19 mouse cellular contexts compared by ENCODE assay signal in the genomic region with DNA sequence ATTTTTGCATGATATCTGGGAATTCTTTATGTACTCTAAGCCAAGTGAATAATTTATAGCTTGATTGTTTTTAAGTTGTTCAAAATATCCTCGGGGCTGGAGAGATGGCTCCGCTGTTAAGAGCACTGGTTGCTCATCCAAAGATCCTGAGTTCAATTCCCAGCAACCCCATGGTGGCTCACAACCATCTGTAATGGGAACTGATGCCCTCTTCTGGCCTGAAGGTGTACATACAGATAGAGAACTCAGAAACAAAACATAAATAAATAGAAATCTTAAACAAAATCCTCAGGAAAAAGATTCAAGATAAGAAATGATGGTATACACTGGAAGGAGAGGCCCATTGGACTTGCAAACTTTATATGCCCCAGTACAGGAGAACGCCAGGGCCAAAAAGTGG. TPM values are rescaled to one million over a fixed set of nuclear protein-coding genes. Genes with fewer than 3 reads are reported as not detected.
DNase-seq lines count a peak whose midpoint lies in the region; ATAC-seq and TF ChIP-seq lines count a peak whose summit lies in the region.
"Had no signal": no experiment of that assay in that cellular context is flagged by ENCODE, and none has a peak within 500 bp of the region (broad histone marks: within the 10 kb centered on the region; RNA-seq: fewer than 3 reads in every experiment).

No protein-coding gene starts in this region.

- no peaks in the 10 kb centered on the region for H3K27me3 ChIP-seq in liver, postnatal 0 days (ENCODE audit: insufficient read depth, low read length)
- H3K27me3 ChIP-seq in liver, embryonic 12.5 days (replicated peaks), result no peaks in the 10 kb centered on the region
- H3K27me3 ChIP-seq in ES-Bruce4 (ENCODE audit: control insufficient read depth, insufficient read depth, low read length, poor library complexity, severe bottlenecking), result no peaks in the 10 kb centered on the region
- no peaks in the 10 kb centered on the region for H3K27me3 ChIP-seq in splenic B cell, adult 2 months (ENCODE audit: control insufficient read depth, insufficient read depth, low read length, poor library complexity, severe bottlenecking)
- H3K27me3 ChIP-seq: embryonic facial prominence, embryonic 12.5 days; forebrain, embryonic 15.5 days had no signal

- H3K9ac ChIP-seq in liver, postnatal 0 days (replicated peaks), result no peak overlapping the region
- H3K9ac ChIP-seq in liver, embryonic 12.5 days, result no peak overlapping the region
- no peak overlapping the region for H3K9ac ChIP-seq in ES-Bruce4 (ENCODE audit: low read depth, poor library complexity, severe bottlenecking)
- H3K9ac ChIP-seq: embryonic facial prominence, embryonic 12.5 days; forebrain, embryonic 15.5 days had no signal

- H3K27ac ChIP-seq in gastrocnemius, adult 2 months, result no peak overlapping the region
- no peak overlapping the region for H3K27ac ChIP-seq in liver, postnatal 0 days (ENCODE audit: low read depth)
- no peak overlapping the region for H3K27ac ChIP-seq in liver, embryonic 12.5 days
- H3K27ac ChIP-seq in ES-Bruce4 (ENCODE audit: insufficient read depth, low read length), result no peak overlapping the region
- H3K27ac ChIP-seq: embryonic facial prominence, embryonic 12.5 days had no signal

- WGBS in liver, postnatal 0 days (ENCODE audit: insufficient replicate concordance), result 82% methylated on average over 3 of the region's 3 CpGs
- 79% methylated on average over 3 of the region's 3 CpGs for WGBS in liver, embryonic 12.5 days (ENCODE audit: insufficient replicate concordance)

- intact Hi-C loops in gastrocnemius, adult 2 months (cut with DNase I), result loop anchor here (10.0 kb wide), 1 partner anchor 191 kb away; no protein-coding TSS in a partner anchor

- TF ChIP-seq POLR2A in ES-Bruce4 (IDR thresholded peaks at IDR 0.05; ENCODE audit: insufficient read depth, low read length), result no peak

- H3K4me2 ChIP-seq in liver, postnatal 0 days (ENCODE audit: low read depth, low read length), result no peak overlapping the region
- no peak overlapping the region for H3K4me2 ChIP-seq in liver, embryonic 12.5 days

- no peak overlapping the region for H3K4me3 ChIP-seq in gastrocnemius, adult 2 months
- H3K4me3 ChIP-seq in liver, postnatal 0 days (ENCODE audit: low read depth, low read length), result no peak overlapping the region
- H3K4me3 ChIP-seq in liver, embryonic 12.5 days, result no peak overlapping the region
- H3K4me3 ChIP-seq in ES-Bruce4 (ENCODE audit: low read depth, low read length), result no peak overlapping the region
- H3K4me3 ChIP-seq: embryonic facial prominence, embryonic 12.5 days had no signal

- DNase-seq in gastrocnemius, adult 2 months, result no peak
- no peak for DNase-seq in gastrocnemius, postnatal 10 days
- no peak for DNase-seq in liver, postnatal 0 days
- peak; percentile 22 for DNase-seq in splenic B cell, adult 2 months (ENCODE audit: low read depth, low spot score)
- DNase-seq in urinary bladder, postnatal 10 days (ENCODE audit: low spot score), result no peak
- DNase-seq: adrenal gland, postnatal 14 days; cerebellum, adult 11-12 months; kidney, postnatal 14 days; layer of hippocampus, adult 9-11 months; lung, adult 2 months; midbrain, embryonic 14.5 days; right cerebral cortex, adult 18-20 months; thymus, postnatal 36 days had no signal

- H3K36me3 ChIP-seq in liver, postnatal 0 days (replicated peaks; ENCODE audit: insufficient read depth, low read length), result no peaks in the 10 kb centered on the region
- H3K36me3 ChIP-seq in liver, embryonic 12.5 days, result peaks cover 5% of the 10 kb centered on the region
- peaks cover 4% of the 10 kb centered on the region for H3K36me3 ChIP-seq in ES-Bruce4 (ENCODE audit: control insufficient read depth, insufficient read depth, low read length, poor library complexity, severe bottlenecking)
- no peaks in the 10 kb centered on the region for H3K36me3 ChIP-seq in splenic B cell, adult 2 months (ENCODE audit: control insufficient read depth, insufficient read depth, low read length, poor library complexity, severe bottlenecking)
- H3K36me3 ChIP-seq: embryonic facial prominence, embryonic 12.5 days; forebrain, embryonic 15.5 days had no signal

- peak; percentile 37; the same call in 1 of the 2 replicates for TF ChIP-seq CTCF in gastrocnemius, adult 2 months (IDR thresholded peaks at IDR 0.05)
- peak; percentile 28; the same call in 1 of the 2 replicates for TF ChIP-seq CTCF in liver, postnatal 0 days (IDR thresholded peaks at IDR 0.05; ENCODE audit: low read depth)
- TF ChIP-seq CTCF in ES-Bruce4 (IDR thresholded peaks at IDR 0.05; ENCODE audit: low read depth, low read length), result peak; percentile 20

- TF ChIP-seq EP300 in liver, postnatal 0 days (IDR thresholded peaks at IDR 0.05; ENCODE audit: low read depth), result no peak
- TF ChIP-seq EP300 in ES-Bruce4 (IDR thresholded peaks at IDR 0.05; ENCODE audit: insufficient read depth, low read depth, low read length), result no peak

- peaks cover 28% of the 10 kb centered on the region for H3K4me1 ChIP-seq in liver, postnatal 0 days (ENCODE audit: insufficient read depth)
- peaks cover 56% of the 10 kb centered on the region for H3K4me1 ChIP-seq in liver, embryonic 12.5 days
- peaks cover 2% of the 10 kb centered on the region for H3K4me1 ChIP-seq in ES-Bruce4 (ENCODE audit: control insufficient read depth, insufficient read depth, low read length)

- no peak for ATAC-seq in liver, postnatal 0 days
- ATAC-seq in liver, embryonic 12.5 days, result no peak
- ATAC-seq: activated CD4-positive, CD25-positive, alpha-beta regulatory T cell, adult 4 months; intestine, embryonic 16.5 days had no signal

- H3K9me3 ChIP-seq in liver, postnatal 0 days (ENCODE audit: low read length), result no peaks in the 10 kb centered on the region
- no peaks in the 10 kb centered on the region for H3K9me3 ChIP-seq in liver, embryonic 12.5 days (replicated peaks)
- H3K9me3 ChIP-seq in ES-Bruce4 (replicated peaks; ENCODE audit: control insufficient read depth, insufficient read depth, low read length, poor library complexity, severe bottlenecking), result no peaks in the 10 kb centered on the region
- H3K9me3 ChIP-seq: embryonic facial prominence, embryonic 12.5 days; forebrain, embryonic 15.5 days had no signal

RNA-seq across cellular contexts. Expression of gene Cfap20, which starts 1.3 kb away (rescaled TPM):
- 1 to 10 TPM; 6.5 TPM for total RNA-seq in gastrocnemius, adult 2 months (2021)
- 10 to 100 TPM; 19.5 to 28.8 TPM for total RNA-seq in gastrocnemius, postnatal 10 days (2021)
- polyA plus RNA-seq in liver, postnatal 0 days (2015; fragmentation: Nextera tagmentation; extraction: Ambion mirVana), result 30.4 and 33.1 TPM in 2 replicates
- 44.2 and 45.9 TPM in 2 replicates for polyA plus RNA-seq in liver, embryonic 12.5 days (2016; fragmentation: Nextera tagmentation; extraction: Ambion mirVana)
- polyA plus RNA-seq in ES-Bruce4 (2011; ENCODE audit: insufficient read depth, insufficient read length, low read depth, missing spikeins), result 122 and 132 TPM in 2 replicates

RNA-seq across cellular contexts. Expression of gene Csnk2a2, which starts 53.9 kb away (rescaled TPM):
- total RNA-seq in gastrocnemius, adult 2 months (2021), result 10 to 100 TPM; 23.1 to 23.7 TPM
- 10 to 100 TPM; 29.6 to 38.2 TPM for total RNA-seq in gastrocnemius, postnatal 10 days (2021)
- polyA plus RNA-seq in liver, postnatal 0 days (2015; fragmentation: Nextera tagmentation; extraction: Ambion mirVana), result 3.8 and 4.7 TPM in 2 replicates
- 7.2 and 7.3 TPM in 2 replicates for polyA plus RNA-seq in liver, embryonic 12.5 days (2016; fragmentation: Nextera tagmentation; extraction: Ambion mirVana)
- polyA plus RNA-seq in ES-Bruce4 (2011; ENCODE audit: insufficient read depth, insufficient read length, low read depth, missing spikeins), result 210 and 236 TPM in 2 replicates

Comparison
In these comparisons a context has a peak if more than half of its experiments do, and no peak if none do; other contexts are left out.
1. RNA of gene Csnk2a2, which starts 53.9 kb away (polyA plus RNA-seq): 210 to 236 TPM in ES-Bruce4; 7.2 to 7.3 TPM in liver, embryonic 12.5 days and 3.8 to 4.7 TPM in liver, postnatal 0 days; every median in the first group is over 10 times any median in the second.
2. Peak in every context shown above with its lines, with median percentiles within 50 percentile points of each other: CTCF ChIP-seq.